Mouse (Mus musculus) forebrain, embryonic 13.5 days (tissue): Measurements from ENCODE around the gene Cysrt1. TPM values are rescaled to one million over a fixed set of nuclear protein-coding genes. Genes with fewer than 3 reads are reported as not detected.

Source experiments
- ATAC-seq: fragments of 200-750 bp; cut with Nextera tagmentation; 2 replicates; pipeline ENCODE4 v1.8.0; 2017
- H3K27ac ChIP-seq: fragments of 300-500 bp; sonication (generic); 2 replicates; pipeline ENCODE4 v1.5.1; 2015; ENCODE audit warnings: inconsistent platforms, mild to moderate bottlenecking, moderate library complexity
- H3K27me3 ChIP-seq: fragments of 300-500 bp; sonication (generic); 2 replicates; pipeline ENCODE4 v1.6.1; 2015; ENCODE audit warnings: mild to moderate bottlenecking, inconsistent platforms
- H3K36me3 ChIP-seq: fragments of 300-500 bp; sonication (generic); 2 replicates; pipeline ENCODE4 v1.6.1; 2015; ENCODE audit warnings: mild to moderate bottlenecking, inconsistent platforms; ENCODE audit not compliant: poor library complexity, severe bottlenecking
- H3K4me1 ChIP-seq: fragments of 300-500 bp; sonication (generic); 2 replicates; pipeline ENCODE4 v1.6.1; 2015; ENCODE audit warnings: inconsistent platforms
- H3K4me2 ChIP-seq: fragments of 300-500 bp; sonication (generic); 2 replicates; pipeline ENCODE4 v1.6.1; 2015; ENCODE audit warnings: inconsistent platforms, mild to moderate bottlenecking, moderate library complexity
- H3K4me3 ChIP-seq: fragments of 300-500 bp; sonication (generic); 2 replicates; pipeline ENCODE4 v1.5.1; 2015; ENCODE audit warnings: mild to moderate bottlenecking, inconsistent platforms
- H3K9ac ChIP-seq: fragments of 300-500 bp; sonication (generic); 2 replicates; pipeline ENCODE4 v1.6.1; 2015; ENCODE audit warnings: mild to moderate bottlenecking, inconsistent platforms
- H3K9me3 ChIP-seq: fragments of 300-500 bp; sonication (generic); replicated peaks from 2 replicates; pipeline ENCODE4 v1.6.1; 2016; ENCODE audit warnings: inconsistent platforms
- WGBS: fragments of 180-500 bp; shearing (Covaris S2); methylation state at CpG from one replicate; pipeline ENCODE4 v1.1.7; 2015; 5-methylcytosine and 5-hydroxymethylcytosine counted together
- polyA plus RNA-seq: library from polyadenylated mRNA; unstranded; fragments of >200 nt; fragmentation: Nextera tagmentation; extraction: Ambion mirVana; gene quantifications from 2 replicates; pipeline ENCODE4 v1.2.1, GENCODE M21; 2015

Cysrt1 gene
- polyA plus RNA-seq, 1 experiment from 2014 or later, result not detected

- Histone ChIP-seq H3K4me2 (no peak overlapping the region), H3K27ac (no peak overlapping the region), H3K36me3 (no peaks in the 10 kb centered on the region), H3K27me3 (peaks cover 22% of the 10 kb centered on the region), H3K9ac (no peak overlapping the region), H3K4me1 (0 out of 2 replicates have a peak, but pooled peaks cover 9% of the 10 kb centered on the region), H3K4me3 (no peak overlapping the region), H3K9me3 (no peaks in the 10 kb centered on the region)
- 51% methylated on average over 12 of the region's 12 CpGs for WGBS
- ATAC-seq, result no peak
Measured at GRCm38 (mm10) chr2:25231038-25231437, 11.2 kb downstream of the Cysrt1 start.

DNA sequence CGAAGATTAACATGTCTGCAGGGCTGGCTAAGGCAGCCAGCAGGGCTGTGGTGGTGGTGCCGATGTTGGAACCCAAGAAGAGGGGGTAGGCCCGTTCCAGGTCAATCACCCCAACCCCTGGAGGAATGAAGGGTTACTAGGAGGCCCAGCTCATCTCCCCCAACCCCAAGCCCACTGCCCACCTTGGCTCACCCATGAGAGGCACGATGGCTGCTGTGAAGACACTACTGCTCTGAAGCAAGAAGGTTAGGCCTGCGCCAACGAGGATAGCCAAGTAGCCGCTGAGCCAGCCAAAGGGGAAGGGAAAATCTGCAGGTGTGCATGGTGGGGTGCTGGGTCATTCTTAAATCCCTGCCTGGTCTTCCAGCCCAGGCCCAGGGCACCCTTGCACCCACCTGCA is 11.7 kb downstream of the Cysrt1 start:
- Histone ChIP-seq H3K4me1 (peaks cover 13% of the 10 kb centered on the region), H3K27me3 (peaks cover 22% of the 10 kb centered on the region), H3K9ac (no peak overlapping the region), H3K4me2 (no peak overlapping the region), H3K27ac (no peak overlapping the region), H3K36me3 (no peaks in the 10 kb centered on the region), H3K4me3 (no peak overlapping the region), H3K9me3 (no peaks in the 10 kb centered on the region)
- WGBS, result 93% methylated on average over 7 of the region's 7 CpGs
- ATAC-seq, result no peak

GRCm38 (mm10) chr2:25229582-25229981 is 12.7 kb downstream of the Cysrt1 start:
- Histone ChIP-seq H3K4me1 (peaks cover 17% of the 10 kb centered on the region), H3K9ac (no peak overlapping the region), H3K4me3 (no peak overlapping the region), H3K27me3 (peaks cover 20% of the 10 kb centered on the region), H3K9me3 (no peaks in the 10 kb centered on the region), H3K4me2 (no peak overlapping the region), H3K27ac (no peak overlapping the region), H3K36me3 (no peaks in the 10 kb centered on the region)
- WGBS, result 81% methylated on average over 5 of the region's 5 CpGs
- ATAC-seq, result no peak

GRCm38 (mm10) chr2:25228995-25229530 is 13.2 kb downstream of the Cysrt1 start:
- Histone ChIP-seq H3K9me3 (no peaks in the 10 kb centered on the region), H3K4me1 (peaks cover 17% of the 10 kb centered on the region), H3K4me2 (peak overlapping the region; percentile 46; the same call in 1 of the 2 replicates), H3K27me3 (peaks cover 18% of the 10 kb centered on the region; the same call in 1 of the 2 replicates), H3K9ac (peak overlapping the region; percentile 52; the same call in 1 of the 2 replicates), H3K4me3 (no peak overlapping the region), H3K27ac (no peak overlapping the region), H3K36me3 (no peaks in the 10 kb centered on the region)
- ATAC-seq, result no peak
- 69% methylated on average over 6 of the region's 6 CpGs for WGBS

DNA sequence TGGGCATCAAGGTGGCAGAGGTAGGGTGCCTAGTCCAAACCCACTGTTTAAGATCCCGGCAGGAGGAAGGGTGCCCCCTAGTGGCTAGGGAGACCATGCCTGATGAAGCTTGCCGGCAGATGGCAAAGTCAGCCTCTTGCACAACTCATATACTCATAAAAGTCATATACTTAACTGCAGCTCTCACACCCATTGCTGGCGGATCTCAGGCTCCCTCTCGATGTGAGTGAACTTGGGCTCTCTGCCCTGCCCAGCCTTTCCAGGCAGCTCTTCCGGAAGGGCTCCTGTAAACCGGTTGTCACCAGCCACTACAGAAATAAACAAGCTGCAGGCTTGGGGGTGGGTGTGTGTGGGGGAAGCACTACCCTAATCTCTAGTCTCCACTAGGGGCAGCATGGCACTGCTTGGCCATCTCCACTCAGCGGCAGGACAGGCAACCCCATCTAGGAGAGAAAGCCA is 13.8 kb downstream of the Cysrt1 start:
- Histone ChIP-seq H3K27ac (peak overlapping the region; percentile 52), H3K9me3 (no peaks in the 10 kb centered on the region), H3K4me2 (peak overlapping the region; percentile 46), H3K36me3 (no peaks in the 10 kb centered on the region), H3K4me1 (peaks cover 22% of the 10 kb centered on the region), H3K9ac (peak overlapping the region; percentile 52; the same call in 1 of the 2 replicates), H3K4me3 (0 out of 2 replicates have a peak overlapping the region, but pooled peaks have one; percentile 15), H3K27me3 (peaks cover 18% of the 10 kb centered on the region; the same call in 1 of the 2 replicates)
- ATAC-seq, result no peak; the same call in 1 of the 2 replicates
- WGBS, result 1% methylated on average over 7 of the region's 7 CpGs

DNA sequence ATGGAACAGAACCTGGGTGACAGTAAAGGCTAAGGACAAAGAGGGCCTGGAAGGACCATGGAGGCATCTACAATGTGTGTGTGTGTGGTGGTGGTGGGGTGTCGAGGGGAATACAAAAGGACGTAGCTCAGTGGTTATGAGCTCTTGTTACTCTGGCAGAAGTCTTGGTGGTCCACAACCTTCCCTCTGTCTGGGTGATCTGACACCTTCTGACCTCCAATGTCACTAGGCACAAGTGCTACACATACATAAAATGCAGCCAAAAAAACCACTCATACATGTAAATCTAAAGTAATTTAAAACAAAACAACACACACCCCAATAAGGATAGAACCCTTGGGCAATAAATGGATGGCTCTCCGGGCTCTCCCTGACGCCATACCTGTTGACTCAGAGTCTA is 14.8 kb downstream of the Cysrt1 start:
- no peak overlapping the region for H3K27ac ChIP-seq
- no peak overlapping the region for H3K4me2 ChIP-seq
- H3K4me3 ChIP-seq, result no peak overlapping the region
- H3K36me3 ChIP-seq, result 0 out of 2 replicates have a peak, but pooled peaks cover 3% of the 10 kb centered on the region
- WGBS, result 89% methylated on average over 4 of the region's 4 CpGs
- peaks cover 18% of the 10 kb centered on the region; the same call in 1 of the 2 replicates for H3K27me3 ChIP-seq
- ATAC-seq, result no peak
- peaks cover 29% of the 10 kb centered on the region for H3K4me1 ChIP-seq
- H3K9me3 ChIP-seq, result no peaks in the 10 kb centered on the region
- no peak overlapping the region for H3K9ac ChIP-seq

GRCm38 (mm10) chr2:25226864-25227263 is 15.4 kb downstream of the Cysrt1 start:
- H3K27ac ChIP-seq, result no peak overlapping the region
- 87% methylated on average over 5 of the region's 5 CpGs for WGBS
- peaks cover 31% of the 10 kb centered on the region for H3K4me1 ChIP-seq
- H3K36me3 ChIP-seq, result peaks cover 5% of the 10 kb centered on the region
- no peak overlapping the region for H3K9ac ChIP-seq
- H3K27me3 ChIP-seq, result peaks cover 18% of the 10 kb centered on the region; the same call in 1 of the 2 replicates
- no peak for ATAC-seq
- no peaks in the 10 kb centered on the region for H3K9me3 ChIP-seq
- H3K4me3 ChIP-seq, result no peak overlapping the region
- no peak overlapping the region for H3K4me2 ChIP-seq

GRCm38 (mm10) chr2:25225811-25226379 is 16.4 kb downstream of the Cysrt1 start:
- ATAC-seq, result no peak
- Histone ChIP-seq H3K9me3 (no peaks in the 10 kb centered on the region), H3K9ac (peak overlapping the region; percentile 70; the same call in 1 of the 2 replicates), H3K36me3 (peaks cover 13% of the 10 kb centered on the region), H3K4me3 (peak overlapping the region; percentile 52; the same call in 1 of the 2 replicates), H3K4me1 (peaks cover 32% of the 10 kb centered on the region), H3K27ac (peak overlapping the region; percentile 98), H3K4me2 (peak overlapping the region; percentile 47), H3K27me3 (0 out of 2 replicates have a peak, but pooled peaks cover 10% of the 10 kb centered on the region)
- WGBS, result 76% methylated on average over 8 of the region's 8 CpGs

- ATAC-seq, result peak; percentile 98
- H3K4me1 ChIP-seq, result peaks cover 32% of the 10 kb centered on the region
Measured at GRCm38 (mm10) chr2:25224766-25225752, 17.2 kb downstream of the Cysrt1 start.

DNA sequence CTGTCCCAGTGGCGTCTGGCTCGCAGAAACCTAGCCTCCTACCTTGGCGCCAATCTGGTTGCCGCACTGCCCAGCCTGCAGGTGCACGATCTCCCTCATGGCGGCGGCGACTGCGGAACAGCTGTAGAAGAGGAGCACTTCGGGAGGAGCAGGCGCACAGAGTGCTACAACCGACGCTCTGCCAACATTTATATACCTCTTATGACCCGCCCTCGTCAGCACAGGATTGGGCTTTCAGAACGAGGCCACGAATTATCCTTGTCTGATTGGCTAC is 17.8 kb downstream of the Cysrt1 start, which contains the start of gene Tubb4b:
TSS of gene Tubb4b (minus strand) at position 211 of the 274 bp plus-strand sequence.
- Histone ChIP-seq H3K4me1 (peaks cover 32% of the 10 kb centered on the region), H3K36me3 (peaks cover 13% of the 10 kb centered on the region), H3K4me3 (peak within 1 kb of the TSS; percentile 86), H3K27ac (peak within 1 kb of the TSS; percentile 98), H3K9me3 (no peaks in the 10 kb centered on the region), H3K27me3 (0 out of 2 replicates have a peak, but pooled peaks cover 3% of the 10 kb centered on the region), H3K9ac (peak within 1 kb of the TSS; percentile 93), H3K4me2 (peak within 1 kb of the TSS; percentile 96)
- no peak for ATAC-seq
- 0% methylated on average over 17 of the region's 17 CpGs for WGBS

More at GRCm38 (mm10) chr2:25224766-25225752, 17.2 kb downstream of the Cysrt1 start:
- H3K4me2 ChIP-seq, result peak overlapping the region; percentile 47
- peak overlapping the region; percentile 70 for H3K9ac ChIP-seq
- H3K27me3 ChIP-seq, result 0 out of 2 replicates have a peak, but pooled peaks cover 7% of the 10 kb centered on the region
- WGBS, result 2% methylated on average over 39 of the region's 41 CpGs
- H3K4me3 ChIP-seq, result peak overlapping the region; percentile 52
- H3K36me3 ChIP-seq, result peaks cover 13% of the 10 kb centered on the region
- H3K27ac ChIP-seq, result peak overlapping the region; percentile 98
- H3K9me3 ChIP-seq, result no peaks in the 10 kb centered on the region

- H3K4me1 ChIP-seq, result peaks cover 30% of the 10 kb centered on the region
- WGBS, result 2% methylated on average over 51 of the region's 53 CpGs
- peak overlapping the region; percentile 86 for H3K4me3 ChIP-seq
- peaks cover 13% of the 10 kb centered on the region for H3K36me3 ChIP-seq
- ATAC-seq, result peak; percentile 31
- no peaks in the 10 kb centered on the region for H3K27me3 ChIP-seq
- peak overlapping the region; percentile 96 for H3K4me2 ChIP-seq
- no peaks in the 10 kb centered on the region for H3K9me3 ChIP-seq
- H3K27ac ChIP-seq, result peak overlapping the region; percentile 94
- peak overlapping the region; percentile 93 for H3K9ac ChIP-seq
Measured at GRCm38 (mm10) chr2:25223681-25224491, 18.4 kb downstream of the Cysrt1 start.
